Mouse (Mus musculus): ENCODE measurements at regions not wholly inside any gene's neighbourhood (a gene's known extent, or its start where the extent isn't known, plus 50 kb on each side); places are given as distances from the start of the nearest gene placed in this dataset.
A peak's percentile ranks its signal among the peaks of the same experiment; 100 is the strongest.

- no peak for DNase-seq (ENCODE audit: low spot score in 2 of 2)
- intact Hi-C loops (cut with DNase I), result no loop called here
Measured at GRCm38 (mm10) chr1:19290098-19290497, 81.4 kb downstream of the Tfap2b start.

- DNase-seq (ENCODE audit: low spot score in 2 of 2), result no peak
- intact Hi-C loops (cut with DNase I), result no loop called here
Measured at GRCm38 (mm10) chr1:19321598-19321997, 112.9 kb downstream of the Tfap2b start.

GRCm38 (mm10) chr1:19336062-19336461, 127.3 kb downstream of the Tfap2b start:
- intact Hi-C loops (cut with DNase I), result no loop called here
- no peak for DNase-seq (ENCODE audit: low spot score in 2 of 2)

- intact Hi-C loops (cut with DNase I), result no loop called here
- DNase-seq (ENCODE audit: low spot score in 2 of 2), result no peak
Measured at GRCm38 (mm10) chr1:19337207-19337606, 128.5 kb downstream of the Tfap2b start.

- DNase-seq (ENCODE audit: low spot score in 2 of 2), result no peak
- intact Hi-C loops (cut with DNase I), result no loop called here
Measured at GRCm38 (mm10) chr1:19344445-19344844, 135.7 kb downstream of the Tfap2b start.

- intact Hi-C loops (cut with DNase I), result no loop called here
- DNase-seq (ENCODE audit: low spot score in 2 of 2), result peak in 1 of 2 experiments; percentile 1
Measured at GRCm38 (mm10) chr1:19350495-19350894, 141.8 kb downstream of the Tfap2b start.

- intact Hi-C loops (cut with DNase I), result no loop called here
- no peak for DNase-seq (ENCODE audit: low spot score in 2 of 2)
Measured at GRCm38 (mm10) chr1:19384856-19385255, 176.1 kb downstream of the Tfap2b start.

GRCm38 (mm10) chr1:19388864-19389505, 180.3 kb downstream of the Tfap2b start:
- intact Hi-C loops (cut with DNase I), result no loop called here
- DNase-seq (ENCODE audit: low spot score in 2 of 2), result peak in 1 of 2 experiments; percentile 3

- intact Hi-C loops (cut with DNase I), result no loop called here
- no peak for DNase-seq (ENCODE audit: low spot score in 2 of 2)
Measured at GRCm38 (mm10) chr1:19407556-19407955, 198.8 kb downstream of the Tfap2b start.

GRCm38 (mm10) chr1:19412345-19412744, 203.6 kb downstream of the Tfap2b start:
- intact Hi-C loops (cut with DNase I), result no loop called here
- DNase-seq (ENCODE audit: low spot score in 2 of 2), result no peak

GRCm38 (mm10) chr1:19421116-19421515, 212.4 kb downstream of the Tfap2b start:
- intact Hi-C loops (cut with DNase I), result no loop called here
- DNase-seq (ENCODE audit: low spot score in 2 of 2), result no peak

- DNase-seq (ENCODE audit: low spot score in 2 of 2), result no peak
- intact Hi-C loops (cut with DNase I), result loop anchor here (1.0 kb wide), 1 partner anchor 8 kb away; no protein-coding TSS in a partner anchor
Measured at GRCm38 (mm10) chr1:19450786-19451185, 242.1 kb downstream of the Tfap2b start.

- intact Hi-C loops (cut with DNase I), result no loop called here
- DNase-seq (ENCODE audit: low spot score in 2 of 2), result no peak
Measured at GRCm38 (mm10) chr1:19458646-19459441, 250.1 kb downstream of the Tfap2b start.

- DNase-seq (ENCODE audit: low spot score in 2 of 2), result peak; percentile 3 to 40
- intact Hi-C loops (cut with DNase I), result no loop called here
Measured at GRCm38 (mm10) chr1:19459876-19460275, 251.2 kb downstream of the Tfap2b start.

- intact Hi-C loops (cut with DNase I), result no loop called here
- DNase-seq (ENCODE audit: low spot score in 2 of 2), result no peak
Measured at GRCm38 (mm10) chr1:19473561-19473960, 264.8 kb downstream of the Tfap2b start.
